In the genomic region with DNA sequence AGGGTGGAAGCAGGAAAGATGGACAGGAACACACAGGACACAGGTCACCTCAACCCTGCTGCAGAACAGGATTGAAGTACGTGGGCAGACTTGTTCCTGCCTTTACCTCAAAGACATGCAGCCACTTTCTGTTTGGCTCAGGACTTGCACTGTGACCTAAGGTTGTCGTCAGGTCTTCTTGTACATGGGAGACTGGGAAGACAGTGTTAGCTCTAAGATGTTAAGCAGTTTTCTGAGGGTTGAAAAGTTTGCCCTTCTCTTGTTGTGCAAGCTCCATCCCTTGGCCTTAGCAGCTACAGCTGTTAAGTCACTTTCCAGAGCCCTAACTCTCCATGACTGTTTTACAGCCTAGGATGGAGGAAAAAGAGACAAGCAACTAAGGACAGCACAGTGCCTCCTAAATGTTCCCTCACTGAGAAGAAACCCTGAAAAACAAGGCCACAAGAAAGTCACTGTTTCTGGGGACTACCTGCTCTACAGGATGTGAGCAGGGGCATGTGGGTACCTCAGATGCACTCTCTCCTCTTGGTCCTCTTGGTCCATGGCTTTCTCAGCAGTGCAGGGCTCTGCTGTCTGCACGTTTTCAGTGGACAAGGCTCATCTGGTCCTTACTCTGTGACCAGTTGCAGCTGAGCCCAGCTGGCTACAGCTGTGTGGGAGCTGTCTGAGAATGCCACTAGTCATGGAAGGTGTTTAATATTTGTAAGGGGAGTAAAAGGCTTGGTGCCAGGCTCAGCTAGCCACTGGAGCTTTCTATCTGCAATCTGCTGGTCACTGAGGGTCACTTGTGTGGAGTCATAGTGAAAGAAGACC, we compare ENCODE assay signal across 9 mouse cellular contexts.
DNase-seq lines count a peak whose midpoint lies in the region; ATAC-seq lines count a peak whose summit lies in the region.
"Had no signal": no experiment of that assay in that cellular context is flagged by ENCODE, and none has a peak within 500 bp of the region (broad histone marks: within the 10 kb centered on the region; RNA-seq: fewer than 3 reads in every experiment).

No protein-coding gene starts in this region.

- WGBS in heart, embryonic 12.5 days = 57% methylated on average over 3 of the region's 3 CpGs
- 57% methylated on average over 3 of the region's 3 CpGs for WGBS in heart, embryonic 10.5 days

- no peak overlapping the region for H3K27ac ChIP-seq in heart, embryonic 12.5 days (ENCODE audit: poor library complexity, severe bottlenecking)
- 0 out of 2 replicates have a peak overlapping the region, but pooled peaks have one; percentile 5 for H3K27ac ChIP-seq in heart, embryonic 10.5 days

- ATAC-seq in heart, embryonic 12.5 days (ENCODE audit: insufficient number of reproducible peaks, low FRiP score) = no peak

- peaks cover 16% of the 10 kb centered on the region for H3K4me1 ChIP-seq in heart, embryonic 12.5 days (replicated peaks)
- 0 out of 2 replicates have a peak, but pooled peaks cover 10% of the 10 kb centered on the region for H3K4me1 ChIP-seq in heart, embryonic 10.5 days

- H3K4me2 ChIP-seq in heart, embryonic 12.5 days = no peak overlapping the region

- H3K36me3 ChIP-seq in heart, embryonic 12.5 days = no peaks in the 10 kb centered on the region
- H3K36me3 ChIP-seq in heart, embryonic 10.5 days = no peaks in the 10 kb centered on the region

- no peaks in the 10 kb centered on the region for H3K27me3 ChIP-seq in heart, embryonic 12.5 days (replicated peaks)
- H3K27me3 ChIP-seq in heart, embryonic 10.5 days (ENCODE audit: insufficient read depth, poor library complexity, severe bottlenecking) = no peaks in the 10 kb centered on the region

- H3K9me3 ChIP-seq in heart, embryonic 12.5 days (replicated peaks) = no peaks in the 10 kb centered on the region
- no peaks in the 10 kb centered on the region for H3K9me3 ChIP-seq in heart, embryonic 10.5 days

- no peak overlapping the region for H3K4me3 ChIP-seq in heart, embryonic 12.5 days
- H3K4me3 ChIP-seq in heart, embryonic 10.5 days = no peak overlapping the region
- H3K4me3 ChIP-seq: erythroblast, embryonic 14.5 days had no signal

- no peak overlapping the region for H3K9ac ChIP-seq in heart, embryonic 12.5 days

- peak; percentile 98 for DNase-seq in heart, adult 11 months
- DNase-seq in heart, embryonic 10.5 days (ENCODE audit: low spot score) = no peak
- DNase-seq in kidney, adult 9 months = peak; percentile 43
- peak; percentile 58 for DNase-seq in lung, postnatal 14 days
- no peak for DNase-seq in right cerebral cortex, postnatal 14 days
- no peak for DNase-seq in layer of hippocampus, postnatal 36 days
- DNase-seq in gastrocnemius, postnatal 10 days = no peak

Comparison
In these comparisons a context has a peak if more than half of its experiments do, and no peak if none do; other contexts are left out.
1. DNase-seq: peak in heart, adult 11 months (single experiment), kidney, adult 9 months (single experiment) and lung, postnatal 14 days (single experiment); none in heart, embryonic 10.5 days (single experiment), right cerebral cortex, postnatal 14 days (single experiment), layer of hippocampus, postnatal 36 days (0 of 2) and gastrocnemius, postnatal 10 days (single experiment).